Mouse (Mus musculus) testis, postnatal 14 days (tissue): ENCODE data around the gene Mthfd1l.

Source experiments
- DNase-seq: peaks from one replicate; pipeline ENCODE4 v3.0.0; 2021; ENCODE audit warnings: low spot score

Gene Mthfd1l

DNA sequence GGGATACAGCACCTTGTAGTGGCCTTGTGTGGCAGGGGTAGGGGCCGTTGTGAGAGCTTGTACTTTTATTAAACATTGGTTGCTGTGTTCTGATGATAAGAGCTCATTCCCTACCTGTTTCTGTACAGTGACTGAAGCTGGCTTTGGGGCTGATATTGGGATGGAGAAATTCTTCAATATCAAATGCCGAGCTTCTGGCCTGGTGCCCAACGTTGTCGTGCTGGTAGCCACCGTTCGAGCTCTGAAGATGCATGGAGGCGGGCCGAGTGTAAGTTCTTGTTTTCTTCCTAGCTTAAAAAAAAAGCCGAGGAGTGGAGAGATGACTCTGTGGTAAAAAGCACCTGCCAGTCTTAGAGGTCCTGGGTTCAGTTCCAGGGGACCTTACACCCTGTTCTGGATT is 110.7 kb downstream of the Mthfd1l start:
- no peak for DNase-seq

DNA sequence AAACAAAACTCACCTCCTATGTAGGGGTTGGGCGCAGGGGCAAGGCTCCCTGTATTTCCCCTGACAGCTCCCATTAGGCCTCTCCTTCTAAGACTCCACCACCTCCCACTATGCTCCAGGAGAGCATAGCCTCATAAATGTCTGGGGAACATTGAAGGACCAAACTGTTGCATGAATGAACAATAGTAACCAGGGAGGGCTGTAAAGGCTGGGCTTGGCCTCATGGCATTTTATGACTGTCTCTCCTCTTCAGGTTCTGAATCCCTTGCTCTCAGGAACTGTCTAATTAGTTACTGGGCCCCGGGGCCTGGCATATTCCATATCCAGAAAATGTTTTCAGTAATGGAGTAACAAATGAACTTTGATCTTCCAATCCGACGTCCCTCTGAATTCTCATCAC is 112.0 kb downstream of the Mthfd1l start:
- no peak for DNase-seq

GRCm38 (mm10) chr10:4085363-4086141 is 112.6 kb downstream of the Mthfd1l start:
- DNase-seq, result no peak

DNA sequence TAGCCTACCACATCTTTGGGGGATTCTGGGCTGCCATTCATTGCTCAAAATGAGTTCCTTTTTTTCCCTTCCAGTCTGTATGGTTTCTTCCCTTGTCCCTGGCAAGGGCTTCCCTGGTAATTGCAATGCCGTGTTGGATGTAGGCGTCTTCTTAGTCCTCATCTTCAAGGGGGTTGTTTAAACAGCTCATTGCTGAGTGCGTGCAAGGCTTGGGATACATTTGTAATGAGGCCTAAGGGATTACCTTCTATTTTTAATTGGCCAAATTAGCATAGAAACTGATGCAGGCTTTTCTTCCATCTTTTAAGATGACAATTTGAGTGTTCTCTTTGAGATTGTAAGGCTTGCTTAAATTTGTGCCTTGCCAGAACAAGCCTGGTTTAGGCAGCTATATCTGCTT is 114.6 kb downstream of the Mthfd1l start:
- no peak for DNase-seq

DNA sequence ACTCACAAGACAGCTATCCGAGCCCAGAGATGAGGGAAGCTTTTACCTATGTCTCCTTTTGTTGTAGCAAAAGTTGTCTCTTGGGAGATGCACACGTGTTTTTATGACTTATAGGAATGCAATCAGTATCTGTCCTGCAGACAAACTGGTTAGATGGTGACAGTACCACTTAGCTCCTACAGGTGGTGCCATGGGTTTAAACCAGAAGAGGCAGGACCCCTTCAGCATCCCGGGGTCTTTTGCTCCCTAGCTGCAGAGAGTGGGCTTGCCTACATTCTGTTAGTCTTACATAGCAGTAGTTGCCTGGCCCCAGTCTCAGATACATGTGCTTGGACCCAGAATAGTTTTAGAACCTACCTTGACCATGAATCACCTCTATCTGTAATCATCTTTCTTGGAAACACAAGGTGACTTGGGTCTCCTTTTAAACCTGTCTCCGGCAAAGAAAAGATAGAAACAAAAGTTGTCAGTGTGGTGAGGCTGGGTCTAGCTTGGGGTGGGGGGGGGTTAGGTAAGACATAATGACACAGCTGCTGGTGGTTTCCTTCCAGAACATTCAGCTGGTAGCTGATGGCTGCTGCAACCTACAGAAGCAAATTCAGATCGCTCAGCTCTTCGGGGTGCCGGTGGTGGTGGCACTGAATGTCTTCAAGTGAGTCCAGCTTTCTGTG is 116.0 kb downstream of the Mthfd1l start:
- DNase-seq, result no peak

DNA sequence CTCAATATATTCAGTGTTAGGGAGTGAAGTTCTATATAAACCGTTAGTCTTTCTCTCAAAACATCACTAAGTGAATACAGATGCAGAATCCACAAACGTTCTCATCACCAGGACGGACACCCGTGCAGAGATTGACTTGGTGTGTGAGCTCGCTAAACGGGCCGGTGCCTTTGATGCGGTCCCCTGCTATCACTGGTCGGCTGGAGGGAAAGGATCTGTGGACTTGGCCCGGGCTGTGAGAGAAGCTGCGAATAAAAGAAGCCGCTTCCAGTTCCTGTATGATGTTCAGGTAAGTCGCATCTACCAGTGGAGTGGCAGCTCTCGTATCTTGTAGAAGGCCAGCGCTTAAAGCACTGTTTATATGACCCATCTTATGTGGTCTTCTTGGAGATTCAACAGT is 117.0 kb downstream of the Mthfd1l start:
- DNase-seq, result no peak

- no peak for DNase-seq
Observed at GRCm38 (mm10) chr10:4092990-4093389, 120.1 kb downstream of the Mthfd1l start.

DNA sequence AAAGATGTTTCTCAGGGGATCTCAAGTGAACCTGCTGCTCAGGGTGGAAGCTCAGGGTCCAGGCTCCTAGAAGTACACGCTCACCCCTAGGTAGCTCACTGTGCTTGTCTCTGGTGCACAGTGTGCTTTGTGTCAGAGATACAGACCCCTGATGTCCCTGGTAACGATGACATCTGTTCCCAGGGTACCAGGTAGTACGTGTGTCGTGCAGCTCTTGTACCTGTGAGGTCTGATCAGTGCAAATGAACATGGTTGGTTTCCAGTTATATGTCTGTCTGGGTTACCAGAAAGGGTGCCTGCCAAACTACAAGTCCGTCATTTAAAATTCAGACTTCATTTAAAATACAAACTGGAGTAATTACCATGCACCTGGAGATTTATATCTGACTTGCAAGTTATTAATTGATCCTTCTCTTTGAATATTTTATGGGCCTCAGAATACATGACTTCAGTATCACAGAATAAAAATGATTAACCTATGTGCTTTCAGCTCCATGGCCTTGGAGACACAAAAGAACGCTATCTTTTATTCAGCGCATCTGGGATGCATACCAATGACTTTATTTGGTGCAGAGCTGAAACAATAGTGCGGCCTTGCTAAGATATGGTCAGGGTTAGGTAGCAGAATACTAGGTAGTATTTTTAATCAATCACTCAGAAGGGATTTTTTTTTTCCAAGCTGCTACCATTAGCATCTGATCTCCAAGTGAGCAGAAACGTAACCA is 121.3 kb downstream of the Mthfd1l start:
- DNase-seq, result no peak

- DNase-seq, result no peak
Observed at GRCm38 (mm10) chr10:4096151-4096550, 123.2 kb downstream of the Mthfd1l start.

- DNase-seq, result no peak
Observed at GRCm38 (mm10) chr10:4100007-4100406, 127.1 kb downstream of the Mthfd1l start.

DNA sequence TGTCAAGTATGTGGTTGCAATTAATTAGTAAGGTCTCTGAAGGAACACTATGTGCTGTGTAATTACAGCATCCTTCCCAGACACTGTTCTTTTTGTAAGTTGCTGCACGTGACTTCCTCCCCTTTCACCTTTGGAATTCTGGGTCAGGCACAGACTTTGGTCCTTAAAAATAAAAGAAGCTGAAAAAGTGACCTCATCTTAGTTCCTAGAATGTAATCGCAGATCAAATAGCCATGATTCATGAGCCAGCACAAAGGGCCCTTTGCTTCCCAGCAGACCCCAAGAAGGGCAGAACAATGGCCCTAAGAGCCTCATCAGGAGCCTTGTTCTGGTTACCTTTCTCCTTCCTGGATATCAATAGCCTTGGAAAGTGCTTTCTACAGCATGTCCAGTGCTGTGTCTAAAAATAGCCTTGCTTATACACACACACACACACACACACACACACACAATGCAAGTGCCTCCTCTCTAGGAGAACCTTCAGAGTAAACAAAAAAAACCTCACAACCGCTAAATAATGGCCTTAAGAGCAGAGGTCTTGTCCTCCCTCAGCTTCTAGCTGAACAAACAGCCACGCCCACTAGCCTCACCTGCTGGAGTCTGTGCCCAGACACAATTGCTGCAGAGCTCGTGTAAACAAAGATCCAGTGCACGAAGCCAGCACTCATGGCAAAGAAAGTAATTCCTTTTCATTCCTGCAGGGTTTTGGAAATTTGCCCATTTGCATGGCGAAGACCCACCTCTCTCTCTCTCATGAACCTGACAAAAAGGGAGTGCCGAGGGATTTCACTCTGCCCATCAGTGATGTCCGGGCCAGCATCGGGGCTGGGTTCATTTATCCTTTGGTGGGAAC is 133.0 kb downstream of the Mthfd1l start:
- DNase-seq, result no peak

- DNase-seq, result no peak
Observed at GRCm38 (mm10) chr10:4107661-4108338, 134.9 kb downstream of the Mthfd1l start.

DNA sequence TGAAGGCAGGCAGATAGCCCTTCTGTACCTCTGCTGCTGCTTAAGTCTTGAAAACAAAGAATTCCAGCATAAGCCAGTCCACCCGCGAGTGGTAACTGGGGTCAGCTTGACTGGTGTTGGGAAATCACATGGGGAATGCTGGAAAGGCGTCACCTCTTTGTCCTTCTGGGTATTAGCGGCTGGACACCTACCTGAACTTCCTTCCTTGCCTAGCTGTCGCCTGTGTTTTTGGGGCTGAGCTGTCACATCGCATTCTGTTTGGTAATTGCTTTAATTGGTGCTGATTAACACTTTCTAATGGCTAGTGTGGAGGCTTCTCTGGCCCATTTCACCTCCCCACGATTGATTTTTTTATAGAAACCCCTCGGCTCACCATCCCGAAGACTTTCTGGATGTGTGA is 135.5 kb downstream of the Mthfd1l start:
- DNase-seq, result no peak

GRCm38 (mm10) chr10:4111095-4111794 is 138.3 kb downstream of the Mthfd1l start:
- DNase-seq, result no peak

DNA sequence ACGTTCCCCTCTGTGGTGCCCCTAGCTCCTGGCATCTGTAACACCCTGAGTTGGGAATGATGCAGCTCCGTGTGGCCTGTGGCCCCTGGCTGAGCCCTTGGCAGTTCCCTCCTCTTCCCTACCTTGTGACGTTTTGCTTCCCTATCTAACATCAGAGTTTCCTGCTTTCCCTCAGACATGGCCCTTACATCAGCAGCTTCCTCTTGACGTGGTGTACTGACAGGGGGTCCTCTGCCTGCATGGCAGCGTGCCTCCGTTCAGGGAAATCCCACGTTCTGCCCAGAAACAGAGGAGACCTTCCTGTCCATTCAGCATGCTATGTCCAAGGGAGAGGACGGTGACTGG is 138.8 kb downstream of the Mthfd1l start:
- DNase-seq, result no peak

DNA sequence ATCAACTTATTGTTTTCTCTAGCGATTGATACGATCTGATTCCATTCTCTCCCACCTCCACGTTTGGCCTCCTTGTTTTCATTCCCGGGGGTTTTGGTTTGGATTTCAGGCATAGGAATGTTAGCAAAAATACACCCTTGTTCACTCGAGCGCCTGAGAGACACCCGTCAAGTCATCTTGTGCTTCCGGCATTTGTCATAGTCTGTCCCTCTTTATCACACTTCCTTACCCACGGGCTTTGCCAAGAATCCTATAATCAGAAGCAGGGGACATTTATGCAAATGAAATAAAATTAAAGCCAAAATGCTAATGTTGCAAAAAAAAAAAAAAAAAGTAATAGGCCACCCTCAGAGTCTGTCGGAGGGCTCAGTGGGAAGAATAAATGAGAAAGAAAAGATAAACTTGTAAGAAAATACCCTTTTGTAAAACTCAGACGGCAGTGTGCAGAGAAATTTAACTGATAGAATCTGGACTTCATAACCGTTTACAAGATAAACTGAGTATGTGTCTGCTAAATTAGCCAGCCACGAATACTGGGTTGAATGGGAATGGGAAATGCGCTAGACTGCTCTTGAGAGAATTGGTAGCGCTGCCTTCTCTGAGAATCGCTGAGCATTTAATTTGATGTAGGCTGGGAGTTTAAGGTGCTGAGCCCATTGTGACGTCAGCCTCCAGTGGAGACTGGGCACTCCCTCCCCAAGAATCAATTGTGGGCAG is 139.9 kb downstream of the Mthfd1l start:
- no peak for DNase-seq

DNA sequence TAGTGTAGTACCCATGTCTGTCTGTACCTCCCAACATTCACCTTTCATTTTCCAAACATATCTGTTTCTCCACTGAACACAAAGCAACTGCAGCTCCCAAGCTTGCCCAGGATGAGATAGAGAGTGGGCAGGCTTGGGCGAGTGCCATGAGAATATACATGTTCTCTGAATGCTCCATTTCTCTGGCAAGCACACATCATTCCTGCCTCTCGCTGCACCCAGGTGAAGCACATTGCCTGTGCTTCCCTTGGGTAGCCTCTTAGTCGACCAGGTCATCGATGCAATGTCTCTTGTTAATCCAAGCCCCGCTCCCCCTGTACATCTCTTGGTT is 140.4 kb downstream of the Mthfd1l start:
- DNase-seq, result no peak

GRCm38 (mm10) chr10:4116653-4117052 is 143.7 kb downstream of the Mthfd1l start:
- no peak for DNase-seq

- DNase-seq, result no peak
Observed at GRCm38 (mm10) chr10:4117091-4117490, 144.2 kb downstream of the Mthfd1l start.

DNA sequence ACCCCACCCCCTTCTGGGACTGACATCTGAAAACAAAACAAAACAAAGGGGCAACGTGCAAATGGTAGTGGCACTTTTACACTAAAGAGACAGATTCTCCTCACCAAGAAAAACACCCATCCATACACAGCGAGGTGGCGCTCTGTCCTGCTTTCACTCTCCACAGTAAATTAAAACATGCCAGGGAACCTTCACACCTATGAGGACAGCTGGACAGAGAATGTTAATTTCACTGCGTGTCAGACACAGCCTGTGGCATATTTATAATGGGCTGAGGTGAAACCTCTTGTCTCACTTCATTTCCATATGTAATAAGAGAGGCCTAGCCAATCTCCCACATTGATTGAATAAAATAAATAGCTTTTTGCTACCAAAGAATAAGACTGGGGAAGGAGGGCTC is 146.4 kb downstream of the Mthfd1l start:
- no peak for DNase-seq

DNA sequence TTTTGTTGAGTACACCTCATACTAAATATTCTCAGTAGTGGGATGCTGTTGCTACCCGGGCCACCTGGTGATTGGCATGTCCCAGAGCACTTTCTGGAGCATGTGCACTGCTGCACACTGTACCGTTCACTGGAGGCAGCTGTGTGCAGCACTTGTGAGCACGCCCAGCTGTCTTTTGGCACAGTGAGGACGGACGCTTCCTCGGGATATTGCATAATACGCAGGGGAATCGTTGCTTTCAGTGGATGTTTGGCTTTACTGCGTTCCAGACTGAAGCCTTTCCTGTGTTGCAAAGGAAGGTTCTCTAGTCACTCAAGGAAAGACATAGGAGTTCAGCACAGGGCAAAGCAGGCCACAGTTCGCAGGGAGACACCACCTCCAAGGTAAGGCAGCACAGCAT is 147.8 kb downstream of the Mthfd1l start:
- no peak for DNase-seq
